Mouse (Mus musculus) kidney, postnatal 0 days (tissue): ENCODE results near the gene Eri3. TPM values are rescaled to one million over a fixed set of nuclear protein-coding genes. Genes with fewer than 3 reads are reported as not detected.

Experiments
- ATAC-seq: fragments of 200-750 bp; cut with Nextera tagmentation; replicated peaks from 2 replicates; pipeline ENCODE4 v1.8.0; 2017; ENCODE audit warnings: low read depth, moderate number of reproducible peaks, moderate TSS enrichment, moderate library complexity; ENCODE audit not compliant: low FRiP score
- DNase-seq: peaks from one replicate; pipeline ENCODE4 v3.0.0-alpha.2; 2016; ENCODE audit warnings: low spot score
- H3K27ac ChIP-seq: fragments of 300-500 bp; sonication (generic); 2 replicates; pipeline ENCODE4 v1.5.1; 2014; ENCODE audit warnings: mild to moderate bottlenecking
- H3K27me3 ChIP-seq: fragments of 300-500 bp; sonication (generic); 2 replicates; pipeline ENCODE4 v1.6.1; 2014; ENCODE audit warnings: low read length, mixed read lengths; ENCODE audit not compliant: insufficient read depth
- H3K36me3 ChIP-seq: fragments of 300-500 bp; sonication (generic); 2 replicates; pipeline ENCODE4 v1.6.1; 2014; ENCODE audit warnings: low read length, mixed read lengths; ENCODE audit not compliant: insufficient read depth
- H3K4me1 ChIP-seq: fragments of 300-500 bp; sonication (generic); replicated peaks from 2 replicates; pipeline ENCODE4 v1.6.1; 2014; ENCODE audit warnings: antibody characterized with exemption, low read length, mixed read lengths; ENCODE audit not compliant: insufficient read depth
- H3K4me2 ChIP-seq: fragments of 300-500 bp; sonication (generic); 2 replicates; pipeline ENCODE4 v1.6.1; 2014; ENCODE audit warnings: mild to moderate bottlenecking, low read length, moderate library complexity, mixed read lengths
- H3K4me3 ChIP-seq: fragments of 300-500 bp; sonication (generic); replicated peaks from 2 replicates; pipeline ENCODE4 v1.5.1; 2014; ENCODE audit warnings: low read depth, low read length
- H3K9ac ChIP-seq: fragments of 300-500 bp; sonication (generic); 2 replicates; pipeline ENCODE4 v1.6.1; 2014; ENCODE audit warnings: low read depth, low read length
- H3K9me3 ChIP-seq: fragments of 300-500 bp; sonication (generic); replicated peaks from 2 replicates; pipeline ENCODE4 v1.6.1; 2016; ENCODE audit warnings: low read length, inconsistent platforms, mixed read lengths
- CTCF ChIP-seq: IDR thresholded peaks from 2 replicates; pipeline ENCODE4 v1.5.1; 2016; ENCODE audit warnings: antibody characterized with exemption, low read depth, mild to moderate bottlenecking, moderate library complexity
- WGBS: fragments of 180-500 bp; shearing (Covaris S2); extraction: QIAGEN DNeasy Blood & Tissue Kit; methylation state at CpG from one replicate; pipeline ENCODE4 v1.1.7; 2014; 5-methylcytosine and 5-hydroxymethylcytosine counted together
- polyA plus RNA-seq: library from polyadenylated mRNA; unstranded; fragments of >200 nt; fragmentation: Nextera tagmentation; extraction: Ambion mirVana; gene quantifications from 2 replicates; pipeline ENCODE4 v1.2.1, GENCODE M21; 2015

Gene Eri3
- polyA plus RNA-seq, 1 experiment from 2014 or later: 114 TPM

DNA sequence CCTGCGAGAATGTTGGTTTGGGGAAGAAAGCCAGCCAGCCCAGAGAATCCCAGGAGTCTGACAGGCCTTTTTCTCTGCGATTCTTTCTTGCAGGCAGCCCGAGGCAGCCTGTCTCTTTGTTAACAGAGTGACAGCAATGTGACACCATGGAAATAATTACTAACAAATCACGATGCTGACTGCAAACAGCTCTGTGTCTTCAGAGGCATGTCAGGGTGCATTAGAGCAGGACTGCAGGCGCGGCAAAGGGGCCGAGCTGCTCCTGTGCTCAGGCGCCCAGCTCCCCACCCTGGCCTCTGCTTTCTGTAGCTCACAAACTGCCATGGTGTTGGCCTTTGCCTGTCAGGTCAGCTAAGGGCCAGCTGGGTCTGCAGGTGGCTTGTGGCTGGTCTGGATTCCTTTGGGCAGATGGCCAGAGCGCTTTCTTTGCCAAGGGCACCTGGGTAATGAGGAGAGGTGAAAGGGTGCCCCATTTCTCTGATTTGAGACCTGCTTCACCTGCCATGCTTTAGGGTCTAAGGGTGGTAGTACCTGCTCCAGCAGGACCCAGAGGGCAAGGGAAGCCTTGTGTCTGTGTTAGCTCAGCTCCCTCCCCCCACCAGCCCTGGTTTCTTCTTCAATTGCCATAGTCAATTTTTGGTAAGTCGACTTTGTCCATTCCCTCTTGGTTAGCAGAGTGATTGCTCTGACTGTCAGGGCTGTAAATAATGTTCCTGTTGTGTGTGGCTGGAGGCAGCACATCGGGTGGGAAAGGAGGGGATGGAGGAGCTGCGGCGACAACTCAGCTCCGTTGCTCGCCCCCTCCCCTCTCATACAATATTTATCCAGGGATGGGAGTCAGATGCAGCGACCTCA is 55.2 kb downstream of the Eri3 start:
- H3K27me3 ChIP-seq: no peaks in the 10 kb centered on the region
- no peak for ATAC-seq
- H3K4me2 ChIP-seq: no peak overlapping the region
- no peak for DNase-seq
- no peaks in the 10 kb centered on the region for H3K9me3 ChIP-seq
- no peak for TF ChIP-seq CTCF
- H3K4me1 ChIP-seq: 0 out of 2 replicates have a peak, but pooled peaks cover 7% of the 10 kb centered on the region
- no peak overlapping the region for H3K9ac ChIP-seq
- peaks cover 11% of the 10 kb centered on the region; the same call in 1 of the 2 replicates for H3K36me3 ChIP-seq
- no peak overlapping the region for H3K4me3 ChIP-seq
- no peak overlapping the region for H3K27ac ChIP-seq
- 31% methylated on average over 16 of the region's 16 CpGs for WGBS

DNA sequence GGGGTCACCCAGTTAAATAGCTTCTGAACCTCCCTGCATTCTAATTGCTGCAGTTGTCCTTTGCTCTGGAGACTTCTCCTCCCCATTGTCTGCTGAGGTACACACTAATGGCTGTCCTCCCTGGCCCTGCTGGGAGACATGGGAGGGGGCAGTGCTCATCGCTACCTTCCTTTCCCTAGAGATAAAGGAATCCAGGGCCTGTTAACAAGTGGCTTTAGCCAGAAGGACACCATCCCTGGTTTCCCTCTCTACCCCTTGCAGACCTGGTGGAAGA is 55.7 kb downstream of the Eri3 start:
- no peak for TF ChIP-seq CTCF
- no peaks in the 10 kb centered on the region for H3K9me3 ChIP-seq
- 78% methylated on average over 1 of the region's 1 CpGs for WGBS
- H3K36me3 ChIP-seq: peaks cover 12% of the 10 kb centered on the region; the same call in 1 of the 2 replicates
- H3K4me2 ChIP-seq: no peak overlapping the region
- H3K27ac ChIP-seq: no peak overlapping the region
- H3K9ac ChIP-seq: no peak overlapping the region
- ATAC-seq (no peak), DNase-seq (no peak)
- no peaks in the 10 kb centered on the region for H3K27me3 ChIP-seq
- H3K4me3 ChIP-seq: no peak overlapping the region
- 0 out of 2 replicates have a peak, but pooled peaks cover 7% of the 10 kb centered on the region for H3K4me1 ChIP-seq

DNA sequence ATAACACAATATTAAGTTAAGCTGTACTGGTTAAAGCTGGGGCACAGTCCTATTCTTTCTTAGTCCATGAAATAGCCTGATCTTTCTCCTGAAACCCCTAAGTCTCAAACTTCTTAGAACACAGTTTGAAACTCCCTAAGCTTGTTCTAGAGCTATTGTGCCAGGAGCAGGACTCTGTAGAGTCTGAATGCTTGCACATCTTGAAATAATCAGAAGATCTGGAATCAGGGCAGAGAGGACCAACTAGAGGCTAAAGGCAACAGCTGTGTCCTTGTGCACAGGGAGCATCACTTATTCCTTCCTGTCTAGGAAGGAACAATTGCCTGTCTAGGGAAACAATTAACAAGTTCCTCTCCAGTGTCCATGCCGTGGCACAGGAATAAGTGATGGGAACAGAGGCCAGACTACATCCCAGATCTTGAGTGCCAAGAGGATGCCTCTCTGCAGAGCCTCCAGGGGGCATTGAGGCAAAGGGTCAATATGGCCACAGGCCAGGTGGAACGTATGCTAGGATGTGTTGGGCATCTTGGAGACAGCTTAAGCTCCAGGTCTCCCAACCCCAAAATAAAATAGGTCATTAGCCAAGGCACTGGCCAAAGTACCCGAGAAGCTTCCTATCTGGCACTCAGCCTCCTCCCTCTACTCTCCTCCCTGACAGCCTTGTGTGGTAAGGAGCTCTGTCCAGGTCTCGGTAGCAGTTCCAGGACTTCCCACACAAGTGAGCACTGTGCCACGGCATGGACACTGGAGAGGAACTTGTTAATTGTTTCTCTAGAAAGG is 56.9 kb downstream of the Eri3 start:
- H3K9me3 ChIP-seq: no peaks in the 10 kb centered on the region
- TF ChIP-seq CTCF: no peak
- 0 out of 2 replicates have a peak, but pooled peaks cover 7% of the 10 kb centered on the region for H3K4me1 ChIP-seq
- H3K9ac ChIP-seq: no peak overlapping the region
- H3K27ac ChIP-seq: no peak overlapping the region
- H3K36me3 ChIP-seq: peaks cover 23% of the 10 kb centered on the region
- H3K27me3 ChIP-seq: no peaks in the 10 kb centered on the region
- ATAC-seq: no peak
- H3K4me2 ChIP-seq: no peak overlapping the region
- no peak for DNase-seq
- H3K4me3 ChIP-seq: no peak overlapping the region
- 79% methylated on average over 5 of the region's 5 CpGs for WGBS

DNA sequence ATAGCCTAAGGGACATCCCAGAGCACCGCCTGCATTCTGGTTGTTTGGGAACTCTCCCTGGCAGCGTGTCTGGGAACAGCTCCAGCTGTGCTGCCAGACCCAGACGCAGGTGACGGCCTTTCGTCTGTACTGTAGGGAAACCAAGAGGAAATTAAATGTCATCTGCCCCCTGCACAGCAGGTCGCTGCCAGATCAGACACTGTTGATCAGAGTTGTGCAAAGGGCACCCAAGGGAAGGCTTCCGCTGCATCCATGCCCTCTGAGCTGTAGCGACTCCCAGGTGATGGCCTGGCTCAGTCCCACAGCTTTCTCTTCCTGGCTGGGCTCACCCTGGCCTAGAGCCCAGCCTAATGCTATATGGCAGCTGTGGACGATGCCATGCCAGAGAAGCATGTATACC is 58.1 kb downstream of the Eri3 start:
- 0 out of 2 replicates have a peak, but pooled peaks cover 7% of the 10 kb centered on the region for H3K4me1 ChIP-seq
- TF ChIP-seq CTCF: no peak
- 59% methylated on average over 9 of the region's 9 CpGs for WGBS
- H3K27ac ChIP-seq: no peak overlapping the region
- no peak for ATAC-seq
- H3K4me3 ChIP-seq: no peak overlapping the region
- H3K4me2 ChIP-seq: no peak overlapping the region
- no peak for DNase-seq
- peaks cover 29% of the 10 kb centered on the region for H3K36me3 ChIP-seq
- no peak overlapping the region for H3K9ac ChIP-seq
- no peaks in the 10 kb centered on the region for H3K9me3 ChIP-seq
- no peaks in the 10 kb centered on the region for H3K27me3 ChIP-seq

DNA sequence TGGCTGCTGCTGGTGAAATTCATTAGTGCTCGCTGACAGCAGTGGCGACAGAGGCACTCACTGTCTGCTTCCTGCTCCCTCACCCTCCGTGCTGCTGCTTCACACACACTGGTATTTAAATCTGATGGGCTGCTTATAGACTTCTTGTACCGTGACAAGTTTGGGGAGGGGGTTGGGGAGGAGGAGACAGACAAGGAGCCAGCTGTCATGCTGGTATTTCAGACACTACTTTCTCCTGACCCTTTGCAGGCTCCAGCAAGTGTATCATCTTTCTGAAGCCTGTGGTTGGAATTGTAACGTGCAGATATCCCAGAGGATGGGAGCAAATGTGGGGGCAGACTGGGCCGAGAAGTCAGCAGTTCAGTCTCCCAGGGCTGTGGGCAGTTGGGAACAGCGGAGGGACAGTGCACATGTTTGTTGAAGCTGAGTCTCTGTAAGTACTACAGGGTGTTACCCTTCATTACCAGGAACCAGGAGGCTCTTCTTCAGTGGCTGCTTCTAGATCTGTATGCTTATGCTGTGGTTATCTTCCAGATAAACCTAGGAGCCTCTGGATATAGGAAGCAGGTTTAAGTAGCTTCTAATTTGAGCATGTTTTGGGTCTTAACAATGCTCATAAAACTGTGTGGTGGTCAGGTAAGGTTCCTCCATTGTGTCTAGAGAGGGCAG is 59.3 kb downstream of the Eri3 start:
- Histone ChIP-seq H3K9ac (no peak overlapping the region), H3K9me3 (no peaks in the 10 kb centered on the region), H3K4me1 (0 out of 2 replicates have a peak, but pooled peaks cover 7% of the 10 kb centered on the region), H3K36me3 (peaks cover 29% of the 10 kb centered on the region), H3K4me2 (no peak overlapping the region), H3K27me3 (no peaks in the 10 kb centered on the region), H3K4me3 (no peak overlapping the region), H3K27ac (no peak overlapping the region)
- TF ChIP-seq CTCF: no peak
- 37% methylated on average over 7 of the region's 7 CpGs for WGBS
- ATAC-seq: no peak
- DNase-seq: peak; percentile 61

DNA sequence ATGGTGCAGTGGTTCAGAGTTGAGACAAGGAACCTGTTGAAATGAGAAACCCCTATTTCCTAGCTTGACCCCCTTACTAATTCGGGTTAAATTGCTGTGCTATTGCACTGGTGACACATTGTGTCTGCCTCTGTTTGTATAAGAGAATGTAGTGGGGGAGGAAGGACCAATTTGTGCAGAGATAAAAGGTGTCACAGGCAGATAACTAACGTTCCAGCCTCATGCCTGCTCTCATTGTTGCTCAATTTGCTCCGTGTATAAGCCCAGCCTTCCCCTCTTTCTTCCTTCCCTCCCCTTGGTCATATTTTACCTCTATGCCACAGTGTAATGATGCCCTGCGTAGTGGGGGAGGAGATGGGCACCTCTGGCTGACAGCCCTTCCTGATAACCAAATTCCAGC is 61.2 kb downstream of the Eri3 start:
- no peak for ATAC-seq

More for the DNA sequence above, 61.2 kb downstream of the Eri3 start:
- no peaks in the 10 kb centered on the region for H3K27me3 ChIP-seq
- no peak for DNase-seq
- no peak for TF ChIP-seq CTCF
- no peaks in the 10 kb centered on the region for H3K9me3 ChIP-seq
- H3K27ac ChIP-seq: no peak overlapping the region
- no peak overlapping the region for H3K4me3 ChIP-seq
- 28% methylated on average over 4 of the region's 4 CpGs for WGBS
- no peak overlapping the region for H3K9ac ChIP-seq
- H3K36me3 ChIP-seq: peaks cover 26% of the 10 kb centered on the region
- 0 out of 2 replicates have a peak, but pooled peaks cover 3% of the 10 kb centered on the region for H3K4me1 ChIP-seq
- no peak overlapping the region for H3K4me2 ChIP-seq
